Mouse (Mus musculus): Measurements from ENCODE around the gene Zfp628. TPM values are rescaled to one million over a fixed set of nuclear protein-coding genes. Genes with fewer than 3 reads are reported as not detected.

Zfp628 gene
- polyA plus RNA-seq, 1 experiment from 2014 or later = 5.1 TPM

DNA sequence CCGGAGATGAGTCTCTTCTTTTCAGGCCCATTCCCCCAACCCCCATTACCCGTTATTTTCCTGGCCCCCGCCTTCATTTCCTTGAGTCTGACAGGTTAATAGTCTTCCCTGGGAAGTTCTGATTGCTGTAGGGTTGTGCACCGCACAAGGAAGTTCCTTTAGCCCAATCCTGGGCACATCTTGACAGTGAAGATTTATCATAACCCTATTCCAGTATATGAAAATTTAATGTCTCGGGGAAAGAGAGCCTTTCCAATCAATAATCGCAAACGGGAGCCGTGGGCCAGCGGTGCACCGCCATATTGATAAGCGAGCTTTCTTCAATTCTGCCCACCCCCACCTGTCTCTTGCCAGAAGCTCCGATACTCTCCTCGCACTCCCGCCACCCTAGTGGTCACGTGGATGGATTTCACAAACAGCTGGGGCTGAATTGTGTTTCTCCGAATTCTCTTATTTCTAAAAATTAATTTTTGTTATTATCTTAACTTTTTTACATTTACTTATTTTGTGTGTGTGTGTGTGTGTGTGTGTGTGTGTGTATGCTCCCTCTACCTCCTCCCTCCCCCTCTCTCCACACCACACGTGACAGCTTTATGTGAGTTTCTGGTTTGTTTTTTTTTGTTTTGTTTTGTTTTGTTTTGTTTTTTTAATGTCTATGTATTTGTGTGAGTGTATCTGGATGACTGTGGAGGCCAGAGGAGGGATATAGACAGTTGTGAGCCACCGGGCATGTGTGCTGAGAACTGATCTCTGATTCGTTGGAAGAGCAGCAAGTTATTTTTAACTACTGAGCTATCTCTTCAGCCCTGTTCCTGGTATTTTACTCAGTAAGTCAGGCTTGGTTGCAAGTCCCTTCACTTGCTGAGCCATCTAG is 15.1 kb upstream of the Zfp628 start:
- Histone ChIP-seq H3K4me1 (peaks cover 7% of the 10 kb centered on the region), H3K36me3 (no peaks in the 10 kb centered on the region), H3K9me3 (replicated peaks) (0 out of 2 replicates have a peak, but pooled peaks cover 2% of the 10 kb centered on the region), H3K27ac (no peak overlapping the region), H3K4me3 (peak overlapping the region; percentile 35), H3K27me3 (ENCODE audit: low read depth, poor library complexity, severe bottlenecking) (peaks cover 33% of the 10 kb centered on the region)
- DNase-seq (ENCODE audit: low spot score) = no peak
- 6% methylated on average over 19 of the region's 19 CpGs for WGBS

- Histone ChIP-seq H3K27ac (no peak overlapping the region), H3K4me1 (peaks cover 7% of the 10 kb centered on the region), H3K27me3 (ENCODE audit: low read depth, poor library complexity, severe bottlenecking) (peaks cover 33% of the 10 kb centered on the region), H3K9me3 (replicated peaks) (0 out of 2 replicates have a peak, but pooled peaks cover 2% of the 10 kb centered on the region), H3K4me3 (peak overlapping the region; percentile 21), H3K36me3 (no peaks in the 10 kb centered on the region)
- no peak for DNase-seq (ENCODE audit: low spot score)
- 32% methylated on average over 11 of the region's 11 CpGs for WGBS
Observed at GRCm38 (mm10) chr7:4900523-4900851, 14.5 kb upstream of the Zfp628 start.

DNA sequence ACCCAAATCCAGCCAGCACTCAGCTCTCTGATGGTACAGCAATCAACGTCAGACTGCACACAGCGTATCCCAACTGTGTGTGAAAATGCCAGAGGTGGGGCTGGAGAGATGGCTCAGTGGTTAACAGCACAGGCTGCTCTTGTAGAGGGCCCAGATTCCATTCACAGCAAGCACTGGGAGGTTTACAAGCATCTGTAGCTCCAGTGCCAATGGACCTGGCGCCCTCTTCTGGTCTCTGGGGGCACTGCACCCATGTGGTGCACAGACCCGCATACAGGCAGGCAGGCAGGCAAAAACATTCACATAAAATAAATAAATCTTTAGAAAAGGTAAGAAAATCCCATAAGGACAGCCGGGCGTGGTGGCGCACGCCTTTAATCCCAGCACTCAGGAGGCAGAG is 13.8 kb upstream of the Zfp628 start:
- peaks cover 33% of the 10 kb centered on the region for H3K27me3 ChIP-seq (ENCODE audit: low read depth, poor library complexity, severe bottlenecking)
- DNase-seq (ENCODE audit: low spot score) = peak; percentile 58
- H3K4me3 ChIP-seq = 0 out of 2 replicates have a peak overlapping the region, but pooled peaks have one; percentile 10
- 0 out of 2 replicates have a peak, but pooled peaks cover 2% of the 10 kb centered on the region for H3K9me3 ChIP-seq (replicated peaks)
- H3K27ac ChIP-seq = no peak overlapping the region
- no peaks in the 10 kb centered on the region for H3K36me3 ChIP-seq
- 51% methylated on average over 8 of the region's 8 CpGs for whole genome bisulfite sequencing
- peaks cover 7% of the 10 kb centered on the region for H3K4me1 ChIP-seq

GRCm38 (mm10) chr7:4902404-4902803 is 12.6 kb upstream of the Zfp628 start:
- 87% methylated on average over 9 of the region's 9 CpGs for WGBS
- no peak for DNase-seq (ENCODE audit: low spot score)
- H3K36me3 ChIP-seq = no peaks in the 10 kb centered on the region
- peaks cover 33% of the 10 kb centered on the region for H3K27me3 ChIP-seq (ENCODE audit: low read depth, poor library complexity, severe bottlenecking)
- no peak overlapping the region for H3K27ac ChIP-seq
- 0 out of 2 replicates have a peak, but pooled peaks cover 2% of the 10 kb centered on the region for H3K9me3 ChIP-seq (replicated peaks)
- H3K4me1 ChIP-seq = peaks cover 7% of the 10 kb centered on the region
- H3K4me3 ChIP-seq = no peak overlapping the region

DNA sequence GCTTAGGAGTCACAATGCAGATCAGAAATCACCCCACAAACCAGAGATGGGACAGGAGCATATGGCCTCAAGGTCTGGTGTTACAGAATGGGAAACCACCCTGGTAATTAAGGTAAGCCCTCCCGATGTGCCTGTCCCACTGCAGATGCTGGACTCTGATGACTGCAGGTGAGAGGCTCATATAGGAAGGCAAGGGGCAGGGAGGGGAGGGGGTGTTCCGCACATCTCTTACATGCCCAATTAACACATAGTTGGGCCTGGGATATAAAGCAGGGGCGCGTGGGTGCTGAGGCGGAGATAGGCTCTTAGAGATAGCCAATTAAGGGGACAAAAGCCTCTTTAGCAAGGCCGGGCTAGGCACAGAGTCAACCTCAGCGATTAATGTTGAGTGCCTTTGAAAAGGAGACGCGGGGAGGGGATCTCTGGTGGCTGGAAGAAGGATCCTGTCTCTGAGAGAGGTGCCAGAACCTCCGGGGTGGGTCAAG is 8.5 kb upstream of the Zfp628 start, which contains the start of gene Gm36210:
TSS of gene Gm36210 (minus strand) at position 51 of the 485 bp plus-strand sequence.
- no peak within 1 kb of the TSS for H3K4me3 ChIP-seq
- 77% methylated on average over 10 of the region's 10 CpGs for WGBS
- no peaks in the 10 kb centered on the region for H3K9me3 ChIP-seq (replicated peaks)
- H3K36me3 ChIP-seq = no peaks in the 10 kb centered on the region
- H3K4me1 ChIP-seq = no peaks in the 10 kb centered on the region
- no peak within 1 kb of the TSS for H3K27ac ChIP-seq
- no peaks in the 10 kb centered on the region for H3K27me3 ChIP-seq (ENCODE audit: low read depth, poor library complexity, severe bottlenecking)
- DNase-seq (ENCODE audit: low spot score) = no peak

DNA sequence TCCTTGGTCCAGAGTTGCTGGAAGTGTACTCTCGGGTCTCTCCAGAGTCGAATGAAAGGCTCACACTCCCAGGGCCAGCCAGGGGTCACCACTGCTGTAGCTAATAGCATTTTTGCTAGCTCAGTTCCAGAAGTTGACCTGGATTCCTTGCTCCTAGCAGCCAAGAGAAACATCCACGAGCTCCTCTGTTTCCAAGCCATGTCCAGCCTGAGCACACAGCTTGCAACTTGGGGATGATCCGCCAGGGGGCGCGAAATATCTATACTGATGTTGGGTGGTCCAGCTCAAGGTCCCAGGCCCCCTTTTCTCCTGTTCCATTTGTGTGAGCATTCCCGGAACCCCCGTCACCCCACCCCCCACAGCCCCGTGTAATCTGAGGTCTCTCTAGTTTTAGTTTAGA is 3.5 kb upstream of the Zfp628 start:
- no peaks in the 10 kb centered on the region for H3K9me3 ChIP-seq (replicated peaks)
- H3K27ac ChIP-seq = no peak overlapping the region
- no peaks in the 10 kb centered on the region for H3K36me3 ChIP-seq
- DNase-seq (ENCODE audit: low spot score) = peak; percentile 78
- WGBS = 46% methylated on average over 9 of the region's 9 CpGs
- no peaks in the 10 kb centered on the region for H3K27me3 ChIP-seq (ENCODE audit: low read depth, poor library complexity, severe bottlenecking)
- no peak overlapping the region for H3K4me3 ChIP-seq
- H3K4me1 ChIP-seq = peaks cover 9% of the 10 kb centered on the region

DNA sequence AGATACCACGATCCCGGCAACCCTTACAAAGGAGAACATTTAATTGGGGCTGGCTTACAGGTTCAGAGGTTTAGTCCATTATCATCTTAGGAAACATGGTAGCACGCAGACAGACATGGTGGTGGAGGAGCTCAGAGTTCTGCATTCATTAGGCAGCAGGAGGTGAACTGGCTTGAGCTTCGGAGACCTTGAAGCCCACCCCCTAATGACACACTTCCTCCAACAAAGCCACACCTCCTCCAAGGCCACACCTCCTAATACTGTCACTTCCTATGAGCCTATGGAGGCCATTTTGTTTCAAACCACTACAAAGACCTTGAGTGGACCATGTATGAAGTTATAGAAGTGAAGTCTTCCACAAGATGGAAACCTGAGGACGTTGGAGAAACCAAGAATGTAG is 2.8 kb upstream of the Zfp628 start:
- Histone ChIP-seq H3K9me3 (replicated peaks) (no peaks in the 10 kb centered on the region), H3K4me1 (peaks cover 15% of the 10 kb centered on the region), H3K27me3 (ENCODE audit: low read depth, poor library complexity, severe bottlenecking) (no peaks in the 10 kb centered on the region), H3K36me3 (peaks cover 2% of the 10 kb centered on the region), H3K4me3 (no peak overlapping the region), H3K27ac (no peak overlapping the region)
- 58% methylated on average over 5 of the region's 5 CpGs for WGBS
- DNase-seq (ENCODE audit: low spot score) = no peak

GRCm38 (mm10) chr7:4915669-4916416 is 826 bp downstream of the Zfp628 start:
- H3K4me1 ChIP-seq = peaks cover 26% of the 10 kb centered on the region
- H3K27ac ChIP-seq = peak overlapping the region; percentile 99
- H3K9me3 ChIP-seq (replicated peaks) = 0 out of 2 replicates have a peak, but pooled peaks cover 1% of the 10 kb centered on the region
- peak overlapping the region; percentile 84 for H3K4me3 ChIP-seq
- no peaks in the 10 kb centered on the region for H3K27me3 ChIP-seq (ENCODE audit: low read depth, poor library complexity, severe bottlenecking)
- DNase-seq (ENCODE audit: low spot score) = peak; percentile 54
- H3K36me3 ChIP-seq = peaks cover 38% of the 10 kb centered on the region
- 22% methylated on average over 14 of the region's 14 CpGs for WGBS

GRCm38 (mm10) chr7:4917494-4917893 is 2.5 kb downstream of the Zfp628 start:
- H3K4me1 ChIP-seq = peaks cover 43% of the 10 kb centered on the region
- H3K27ac ChIP-seq = no peak overlapping the region
- H3K4me3 ChIP-seq = no peak overlapping the region
- no peak for DNase-seq (ENCODE audit: low spot score)
- H3K9me3 ChIP-seq (replicated peaks) = 0 out of 2 replicates have a peak, but pooled peaks cover 1% of the 10 kb centered on the region
- WGBS = 93% methylated on average over 2 of the region's 2 CpGs
- no peaks in the 10 kb centered on the region for H3K27me3 ChIP-seq (ENCODE audit: low read depth, poor library complexity, severe bottlenecking)
- peaks cover 47% of the 10 kb centered on the region for H3K36me3 ChIP-seq

GRCm38 (mm10) chr7:4918681-4919080 is 3.7 kb downstream of the Zfp628 start:
- Histone ChIP-seq H3K27me3 (ENCODE audit: low read depth, poor library complexity, severe bottlenecking) (no peaks in the 10 kb centered on the region), H3K27ac (no peak overlapping the region), H3K4me1 (peaks cover 55% of the 10 kb centered on the region), H3K9me3 (replicated peaks) (0 out of 2 replicates have a peak, but pooled peaks cover 1% of the 10 kb centered on the region), H3K36me3 (peaks cover 47% of the 10 kb centered on the region), H3K4me3 (no peak overlapping the region)
- 91% methylated on average over 15 of the region's 15 CpGs for WGBS
- no peak for DNase-seq (ENCODE audit: low spot score)

GRCm38 (mm10) chr7:4919096-4919495 is 4.1 kb downstream of the Zfp628 start:
- Histone ChIP-seq H3K4me1 (peaks cover 59% of the 10 kb centered on the region), H3K4me3 (no peak overlapping the region)
- DNase-seq (ENCODE audit: low spot score) = no peak

GRCm38 (mm10) chr7:4919971-4920370 is 5.0 kb downstream of the Zfp628 start:
- no peak for DNase-seq (ENCODE audit: low spot score)
- 0 out of 2 replicates have a peak, but pooled peaks cover 1% of the 10 kb centered on the region for H3K9me3 ChIP-seq (replicated peaks)
- no peaks in the 10 kb centered on the region for H3K27me3 ChIP-seq (ENCODE audit: low read depth, poor library complexity, severe bottlenecking)
- H3K36me3 ChIP-seq = peaks cover 47% of the 10 kb centered on the region
- H3K4me3 ChIP-seq = no peak overlapping the region; the same call in 1 of the 2 replicates
- WGBS = 87% methylated on average over 21 of the region's 21 CpGs
- peaks cover 68% of the 10 kb centered on the region for H3K4me1 ChIP-seq
- H3K27ac ChIP-seq = peak overlapping the region; percentile 89; the same call in 1 of the 2 replicates

More at GRCm38 (mm10) chr7:4919096-4919495, 4.1 kb downstream of the Zfp628 start:
- H3K27ac ChIP-seq = no peak overlapping the region
- 0 out of 2 replicates have a peak, but pooled peaks cover 1% of the 10 kb centered on the region for H3K9me3 ChIP-seq (replicated peaks)
- H3K36me3 ChIP-seq = peaks cover 47% of the 10 kb centered on the region
- 80% methylated on average over 21 of the region's 21 CpGs for WGBS
- no peaks in the 10 kb centered on the region for H3K27me3 ChIP-seq (ENCODE audit: low read depth, poor library complexity, severe bottlenecking)

Measured in limb, embryonic 10.5 days (tissue).